Mouse (Mus musculus) bone marrow macrophage, adult 2 months (primary cell): ENCODE measurements at regions not wholly inside any gene's neighbourhood (a gene's known extent, or its start where the extent isn't known, plus 50 kb on each side); places are given as distances from the start of the nearest gene placed in this dataset.

ENCODE experiments used
- CTCF ChIP-seq: IDR thresholded peaks from 2 replicates; pipeline ENCODE4 v1.5.1; 2012; ENCODE audit warnings: low read depth, mild to moderate bottlenecking, low read length, moderate library complexity
- POLR2A ChIP-seq: IDR thresholded peaks from 2 replicates; pipeline ENCODE4 v1.6.1; 2012; ENCODE audit warnings: mild to moderate bottlenecking, low read depth, low read length, borderline replicate concordance

DNA sequence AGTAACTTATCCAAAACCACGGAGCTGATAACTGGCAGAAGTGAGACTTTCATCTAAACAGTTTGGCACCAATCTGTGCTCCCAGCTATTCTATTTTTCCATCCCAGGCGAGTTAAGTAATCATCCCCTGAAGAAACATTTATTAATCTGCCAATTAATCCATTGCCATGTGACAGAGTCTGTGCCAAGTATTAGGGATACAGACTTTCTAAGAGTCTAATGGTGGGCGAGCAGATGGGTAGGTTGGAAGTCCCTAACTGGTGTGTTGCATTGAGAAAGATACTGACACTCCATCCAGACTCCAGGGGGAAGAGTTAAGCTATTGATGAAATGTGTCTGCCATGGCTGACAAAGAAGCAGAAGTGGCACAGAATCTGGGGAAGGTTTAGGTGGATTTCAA, 346.8 kb upstream of the Gm765 start:
- TF ChIP-seq CTCF (no peak), POLR2A (no peak)
